In genomic region chr7:90442070-90442469, GRCm38 (mm10) we compare ENCODE assay signal across 8 mouse cellular contexts. TPM values are rescaled to one million over a fixed set of nuclear protein-coding genes. Genes with fewer than 3 reads are reported as not detected.
DNase-seq lines count a peak whose midpoint lies in the region; ATAC-seq lines count a peak whose summit lies in the region.

No protein-coding gene starts in this region.

- H3K4me2 ChIP-seq in kidney, embryonic 16.5 days (replicated peaks; ENCODE audit: low read depth, low read length) = peak overlapping the region; percentile 50
- H3K4me2 ChIP-seq in embryonic facial prominence, embryonic 11.5 days (ENCODE audit: low read depth, low read length) = peak overlapping the region; percentile 46
- H3K4me2 ChIP-seq in hindbrain, embryonic 15.5 days = peak overlapping the region; percentile 65
- peak overlapping the region; percentile 57 for H3K4me2 ChIP-seq in midbrain, embryonic 13.5 days (replicated peaks)

- peak overlapping the region; percentile 99 for H3K27ac ChIP-seq in kidney, embryonic 16.5 days (ENCODE audit: low read length)
- no peak overlapping the region for H3K27ac ChIP-seq in embryonic facial prominence, embryonic 11.5 days (replicated peaks; ENCODE audit: low read depth, low read length)
- peak overlapping the region; percentile 97 for H3K27ac ChIP-seq in hindbrain, embryonic 15.5 days (replicated peaks)
- H3K27ac ChIP-seq in midbrain, embryonic 13.5 days = peak overlapping the region; percentile 99

- peak; percentile 8; the same call in 1 of the 2 replicates for ATAC-seq in kidney, embryonic 16.5 days (ENCODE audit: low FRiP score, low TSS enrichment)
- ATAC-seq in embryonic facial prominence, embryonic 11.5 days (replicated peaks; ENCODE audit: insufficient number of reproducible peaks, low FRiP score, low TSS enrichment, low read depth) = no peak
- peak; percentile 48 for ATAC-seq in hindbrain, embryonic 15.5 days (ENCODE audit: low FRiP score, low read depth)
- peak; percentile 11 for ATAC-seq in midbrain, embryonic 13.5 days

- WGBS in kidney, embryonic 16.5 days = 13% methylated on average over 4 of the region's 4 CpGs
- 15% methylated on average over 4 of the region's 4 CpGs for WGBS in embryonic facial prominence, embryonic 11.5 days
- 7% methylated on average over 4 of the region's 4 CpGs for WGBS in hindbrain, embryonic 15.5 days
- 5% methylated on average over 4 of the region's 4 CpGs for WGBS in midbrain, embryonic 13.5 days

- H3K4me3 ChIP-seq in kidney, embryonic 16.5 days (ENCODE audit: low read length) = peak overlapping the region; percentile 99
- H3K4me3 ChIP-seq in embryonic facial prominence, embryonic 11.5 days (ENCODE audit: low read depth, low read length) = peak overlapping the region; percentile 97
- H3K4me3 ChIP-seq in hindbrain, embryonic 15.5 days = peak overlapping the region; percentile 66
- peak overlapping the region; percentile 77 for H3K4me3 ChIP-seq in midbrain, embryonic 13.5 days (replicated peaks)

- DNase-seq in kidney, postnatal 25 days = no peak
- peak; percentile 18 for DNase-seq in embryonic facial prominence, embryonic 11.5 days (ENCODE audit: low spot score)
- DNase-seq in spleen, adult 18-20 months = no peak
- DNase-seq in left cerebral cortex, adult 9 months (ENCODE audit: low spot score in 2 of 2) = no peak
- DNase-seq in adrenal gland, adult 8-10 months = no peak

- no peaks in the 10 kb centered on the region for H3K27me3 ChIP-seq in kidney, embryonic 16.5 days (ENCODE audit: insufficient read depth, low read length)
- no peaks in the 10 kb centered on the region for H3K27me3 ChIP-seq in embryonic facial prominence, embryonic 11.5 days (ENCODE audit: control insufficient read depth, insufficient read depth, low read length)
- H3K27me3 ChIP-seq in hindbrain, embryonic 15.5 days = no peaks in the 10 kb centered on the region
- H3K27me3 ChIP-seq in midbrain, embryonic 13.5 days = no peaks in the 10 kb centered on the region

- H3K9ac ChIP-seq in kidney, embryonic 16.5 days (replicated peaks; ENCODE audit: low read length) = peak overlapping the region; percentile 71
- peak overlapping the region; percentile 99 for H3K9ac ChIP-seq in embryonic facial prominence, embryonic 11.5 days (replicated peaks; ENCODE audit: low read length)
- peak overlapping the region; percentile 59 for H3K9ac ChIP-seq in hindbrain, embryonic 15.5 days
- peak overlapping the region; percentile 61 for H3K9ac ChIP-seq in midbrain, embryonic 13.5 days (replicated peaks)

- H3K4me1 ChIP-seq in kidney, embryonic 16.5 days (ENCODE audit: insufficient read depth, low read length) = peaks cover 5% of the 10 kb centered on the region; the same call in 1 of the 2 replicates
- no peaks in the 10 kb centered on the region for H3K4me1 ChIP-seq in embryonic facial prominence, embryonic 11.5 days (ENCODE audit: control insufficient read depth, insufficient read depth, low read length)
- H3K4me1 ChIP-seq in hindbrain, embryonic 15.5 days (replicated peaks) = peaks cover 11% of the 10 kb centered on the region
- peaks cover 12% of the 10 kb centered on the region for H3K4me1 ChIP-seq in midbrain, embryonic 13.5 days (replicated peaks)

- H3K9me3 ChIP-seq in kidney, embryonic 16.5 days (ENCODE audit: low read length) = no peaks in the 10 kb centered on the region
- H3K9me3 ChIP-seq in embryonic facial prominence, embryonic 11.5 days (replicated peaks; ENCODE audit: control insufficient read depth, low read length) = no peaks in the 10 kb centered on the region
- no peaks in the 10 kb centered on the region for H3K9me3 ChIP-seq in hindbrain, embryonic 15.5 days
- H3K9me3 ChIP-seq in midbrain, embryonic 13.5 days = no peaks in the 10 kb centered on the region

- no peaks in the 10 kb centered on the region for H3K36me3 ChIP-seq in kidney, embryonic 16.5 days (ENCODE audit: insufficient read depth, low read length)
- H3K36me3 ChIP-seq in embryonic facial prominence, embryonic 11.5 days (replicated peaks; ENCODE audit: control insufficient read depth, insufficient read depth, low read depth, low read length) = no peaks in the 10 kb centered on the region
- H3K36me3 ChIP-seq in hindbrain, embryonic 15.5 days = no peaks in the 10 kb centered on the region
- H3K36me3 ChIP-seq in midbrain, embryonic 13.5 days = no peaks in the 10 kb centered on the region

RNA-seq across cellular contexts. Expression of gene Crebzf, which starts 0.5 kb away (rescaled TPM):
- 18.1 and 20.7 TPM in 2 replicates for polyA plus RNA-seq in kidney, embryonic 16.5 days (2015; fragmentation: Nextera tagmentation; extraction: Ambion mirVana)
- polyA plus RNA-seq in embryonic facial prominence, embryonic 11.5 days (2014; fragmentation: Nextera tagmentation; extraction: Ambion mirVana) = 46.7 and 53.5 TPM in 2 replicates
- 28.5 and 29.0 TPM in 2 replicates for polyA plus RNA-seq in hindbrain, embryonic 15.5 days (2015; fragmentation: Nextera tagmentation; extraction: Ambion mirVana)
- polyA plus RNA-seq in midbrain, embryonic 13.5 days (2015; fragmentation: Nextera tagmentation; extraction: Ambion mirVana) = 34.1 and 39.5 TPM in 2 replicates
- 10 to 100 TPM; 71.2 to 96.7 (median 93.8) TPM for total RNA-seq in adrenal gland, adult 8-10 months (2022)

RNA-seq across cellular contexts. Expression of gene Tmem126a, which starts 15.0 kb away (rescaled TPM):
- 109 and 114 TPM in 2 replicates for polyA plus RNA-seq in kidney, embryonic 16.5 days (2015; fragmentation: Nextera tagmentation; extraction: Ambion mirVana)
- polyA plus RNA-seq in embryonic facial prominence, embryonic 11.5 days (2014; fragmentation: Nextera tagmentation; extraction: Ambion mirVana) = 116 and 117 TPM in 2 replicates
- polyA plus RNA-seq in hindbrain, embryonic 15.5 days (2015; fragmentation: Nextera tagmentation; extraction: Ambion mirVana) = 124 and 134 TPM in 2 replicates
- polyA plus RNA-seq in midbrain, embryonic 13.5 days (2015; fragmentation: Nextera tagmentation; extraction: Ambion mirVana) = 134 and 140 TPM in 2 replicates
- total RNA-seq in adrenal gland, adult 8-10 months (2022) = 10 to 100 TPM; 48.3 to 65.2 (median 59.5) TPM

RNA-seq across cellular contexts. Expression of gene Ccdc89, which starts 15.7 kb away (rescaled TPM):
- polyA plus RNA-seq in kidney, embryonic 16.5 days (2015; fragmentation: Nextera tagmentation; extraction: Ambion mirVana) = 1.2 and 1.3 TPM in 2 replicates
- polyA plus RNA-seq in embryonic facial prominence, embryonic 11.5 days (2014; fragmentation: Nextera tagmentation; extraction: Ambion mirVana) = 2.5 and 3.5 TPM in 2 replicates
- 2.0 and 2.3 TPM in 2 replicates for polyA plus RNA-seq in hindbrain, embryonic 15.5 days (2015; fragmentation: Nextera tagmentation; extraction: Ambion mirVana)
- polyA plus RNA-seq in midbrain, embryonic 13.5 days (2015; fragmentation: Nextera tagmentation; extraction: Ambion mirVana) = 2.8 and 2.9 TPM in 2 replicates
- 1 to 10 TPM in 1 of 4 experiments, under 1 TPM in 3; 0.35 to 1.1 (median 0.52) TPM for total RNA-seq in adrenal gland, adult 8-10 months (2022)

RNA-seq across cellular contexts. Expression of gene Tmem126b, which starts 33.7 kb away (rescaled TPM):
- 42.3 and 44.3 TPM in 2 replicates for polyA plus RNA-seq in kidney, embryonic 16.5 days (2015; fragmentation: Nextera tagmentation; extraction: Ambion mirVana)
- polyA plus RNA-seq in embryonic facial prominence, embryonic 11.5 days (2014; fragmentation: Nextera tagmentation; extraction: Ambion mirVana) = 41.3 and 42.8 TPM in 2 replicates
- 42.0 and 47.0 TPM in 2 replicates for polyA plus RNA-seq in hindbrain, embryonic 15.5 days (2015; fragmentation: Nextera tagmentation; extraction: Ambion mirVana)
- polyA plus RNA-seq in midbrain, embryonic 13.5 days (2015; fragmentation: Nextera tagmentation; extraction: Ambion mirVana) = 46.4 and 46.7 TPM in 2 replicates
- total RNA-seq in adrenal gland, adult 8-10 months (2022) = 10 to 100 TPM; 23.0 to 27.5 (median 24.6) TPM

RNA-seq across cellular contexts. Expression of gene Dlg2, which starts 34.4 kb away (rescaled TPM):
- polyA plus RNA-seq in kidney, embryonic 16.5 days (2015; fragmentation: Nextera tagmentation; extraction: Ambion mirVana) = 0.98 and 1.0 TPM in 2 replicates
- polyA plus RNA-seq in embryonic facial prominence, embryonic 11.5 days (2014; fragmentation: Nextera tagmentation; extraction: Ambion mirVana) = 5.3 and 6.6 TPM in 2 replicates
- polyA plus RNA-seq in hindbrain, embryonic 15.5 days (2015; fragmentation: Nextera tagmentation; extraction: Ambion mirVana) = 27.4 and 28.5 TPM in 2 replicates
- 13.0 and 13.9 TPM in 2 replicates for polyA plus RNA-seq in midbrain, embryonic 13.5 days (2015; fragmentation: Nextera tagmentation; extraction: Ambion mirVana)
- 100 to 1,000 TPM; 134 to 175 (median 151) TPM for total RNA-seq in adrenal gland, adult 8-10 months (2022)
